Mouse (Mus musculus) hindbrain, embryonic 13.5 days (tissue): ENCODE data around the gene Zbed4. TPM values are rescaled to one million over a fixed set of nuclear protein-coding genes. Genes with fewer than 3 reads are reported as not detected.
"Not testable (repeated sequence)": the region's sequence is repeated elsewhere in the genome, so short reads cannot be mapped to it uniquely, and the experiment has no call there.

Experiments used
- ATAC-seq: fragments of 200-750 bp; cut with Nextera tagmentation; 2 replicates; pipeline ENCODE4 v1.8.0; 2017; ENCODE audit warnings: moderate TSS enrichment; ENCODE audit not compliant: low FRiP score
- H3K27ac ChIP-seq: fragments of 300-500 bp; sonication (generic); 2 replicates; pipeline ENCODE4 v1.5.1; 2015; ENCODE audit warnings: inconsistent platforms, mild to moderate bottlenecking, moderate library complexity
- H3K27me3 ChIP-seq: fragments of 300-500 bp; sonication (generic); 2 replicates; pipeline ENCODE4 v1.6.1; 2015; ENCODE audit warnings: mild to moderate bottlenecking, inconsistent platforms
- H3K36me3 ChIP-seq: fragments of 300-500 bp; sonication (generic); 2 replicates; pipeline ENCODE4 v1.6.1; 2015; ENCODE audit warnings: mild to moderate bottlenecking, inconsistent platforms
- H3K4me1 ChIP-seq: fragments of 300-500 bp; sonication (generic); replicated peaks from 2 replicates; pipeline ENCODE4 v1.6.1; 2015; ENCODE audit warnings: inconsistent platforms
- H3K4me2 ChIP-seq: fragments of 300-500 bp; sonication (generic); 2 replicates; pipeline ENCODE4 v1.6.1; 2015; ENCODE audit warnings: inconsistent platforms, mild to moderate bottlenecking, moderate library complexity
- H3K4me3 ChIP-seq: fragments of 300-500 bp; sonication (generic); 2 replicates; pipeline ENCODE4 v1.5.1; 2015; ENCODE audit warnings: mild to moderate bottlenecking, inconsistent platforms
- H3K9ac ChIP-seq: fragments of 300-500 bp; sonication (generic); 2 replicates; pipeline ENCODE4 v1.6.1; 2015; ENCODE audit warnings: mild to moderate bottlenecking, inconsistent platforms
- H3K9me3 ChIP-seq: fragments of 300-500 bp; sonication (generic); 2 replicates; pipeline ENCODE4 v1.6.1; 2016; ENCODE audit warnings: inconsistent platforms
- WGBS: fragments of 180-500 bp; shearing (Covaris S2); methylation state at CpG from one replicate; pipeline ENCODE4 v1.1.7; 2015; 5-methylcytosine and 5-hydroxymethylcytosine counted together
- polyA plus RNA-seq: library from polyadenylated mRNA; unstranded; fragments of >200 nt; fragmentation: Nextera tagmentation; extraction: Ambion mirVana; gene quantifications from 2 replicates; pipeline ENCODE4 v1.2.1, GENCODE M21; 2015

The Zbed4 gene
- polyA plus RNA-seq: 22.3 and 22.8 TPM in 2 replicates

DNA sequence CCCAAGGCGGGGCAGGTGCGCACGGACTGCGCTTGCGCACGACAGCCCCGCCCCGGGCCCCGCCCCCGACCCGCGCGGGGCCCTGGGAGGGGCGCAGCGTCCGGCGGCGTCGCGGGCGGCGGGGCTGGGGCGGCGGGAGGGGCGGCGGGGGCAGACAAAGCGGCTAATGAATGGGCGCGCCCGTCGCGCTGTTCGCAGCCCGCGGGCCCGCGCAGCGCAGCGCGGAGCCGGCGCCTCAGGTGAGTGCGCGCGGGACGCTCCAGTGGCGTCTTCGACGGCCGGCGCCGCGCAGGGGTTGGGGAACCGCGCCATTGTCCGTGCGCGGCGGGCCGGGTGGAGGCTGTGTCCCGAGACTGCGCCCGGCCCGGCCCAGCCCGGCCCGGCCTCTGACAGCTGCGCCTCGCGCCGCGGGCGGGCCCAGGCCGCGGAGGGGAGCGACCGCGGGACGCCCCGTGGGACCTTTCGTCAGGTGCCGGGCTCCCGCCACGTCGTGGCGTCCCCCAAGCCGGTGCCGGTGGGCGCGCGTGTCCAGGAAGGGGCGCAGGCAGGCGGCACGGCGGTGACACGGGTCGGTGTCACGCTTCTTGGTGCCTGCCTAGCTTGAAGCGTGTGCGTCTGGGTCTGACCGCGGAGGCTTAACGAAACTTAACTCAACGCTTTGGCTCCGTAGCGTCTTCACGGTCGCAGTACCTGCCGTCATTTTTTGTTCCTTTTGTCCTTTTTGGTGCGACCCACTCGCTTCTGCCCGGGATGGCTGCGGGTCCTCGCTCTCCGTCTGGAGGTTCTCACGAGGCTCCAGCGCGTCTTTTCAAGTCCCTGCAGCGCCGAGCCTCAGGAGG is at the start of gene Zbed4:
TSS of gene Zbed4 (plus strand) at position 97 of the 839 bp plus-strand sequence.
- 1% methylated on average over 66 of the region's 119 CpGs for WGBS
- no peaks in the 10 kb centered on the region for H3K27me3 ChIP-seq
- H3K4me2 ChIP-seq: peak within 1 kb of the TSS; percentile 73
- peak within 1 kb of the TSS; percentile 86 for H3K4me3 ChIP-seq
- no peaks in the 10 kb centered on the region for H3K9me3 ChIP-seq
- H3K36me3 ChIP-seq: no peaks in the 10 kb centered on the region; the same call in 1 of the 2 replicates
- peak within 1 kb of the TSS; percentile 97 for H3K27ac ChIP-seq
- H3K4me1 ChIP-seq: peaks cover 33% of the 10 kb centered on the region
- ATAC-seq: peak; percentile 81
- H3K9ac ChIP-seq: peak within 1 kb of the TSS; percentile 91

DNA sequence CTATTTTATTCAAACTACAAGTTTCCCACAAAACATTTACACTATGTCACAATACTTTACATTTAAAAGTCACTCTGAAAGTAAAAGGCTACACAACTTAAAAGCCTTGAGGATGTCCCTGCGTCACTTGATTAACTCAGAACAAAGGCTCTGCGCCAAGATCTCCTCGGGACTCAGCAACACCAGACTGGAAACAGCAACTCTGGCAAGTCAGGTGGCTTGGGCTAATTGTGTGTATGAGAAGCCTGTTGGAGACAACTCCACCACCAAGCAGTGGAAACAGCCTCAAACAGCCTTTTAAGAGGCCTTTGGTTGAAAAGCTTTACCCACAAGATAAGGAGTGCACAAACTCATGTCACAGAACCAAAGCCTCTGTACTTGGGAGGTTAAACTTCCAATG is 49.0 kb upstream of the Zbed4 start:
- ATAC-seq: no peak
- H3K4me2 ChIP-seq: no peak overlapping the region
- WGBS: 54% methylated on average over 3 of the region's 3 CpGs
- H3K9me3 ChIP-seq: no peaks in the 10 kb centered on the region
- no peaks in the 10 kb centered on the region for H3K4me1 ChIP-seq
- no peak overlapping the region for H3K4me3 ChIP-seq
- no peak overlapping the region for H3K9ac ChIP-seq
- no peak overlapping the region for H3K27ac ChIP-seq
- H3K27me3 ChIP-seq: no peaks in the 10 kb centered on the region
- H3K36me3 ChIP-seq: peaks cover 97% of the 10 kb centered on the region

GRCm38 (mm10) chr15:88704284-88704683 is 47.2 kb upstream of the Zbed4 start:
- H3K9me3 ChIP-seq: no peaks in the 10 kb centered on the region
- peaks cover 98% of the 10 kb centered on the region for H3K36me3 ChIP-seq
- H3K4me1 ChIP-seq: no peaks in the 10 kb centered on the region
- H3K27ac ChIP-seq: no peak overlapping the region
- no peak overlapping the region for H3K4me3 ChIP-seq
- H3K9ac ChIP-seq: no peak overlapping the region
- no peak for ATAC-seq
- H3K27me3 ChIP-seq: no peaks in the 10 kb centered on the region
- H3K4me2 ChIP-seq: no peak overlapping the region
- 81% methylated on average over 1 of the region's 1 CpGs for WGBS

DNA sequence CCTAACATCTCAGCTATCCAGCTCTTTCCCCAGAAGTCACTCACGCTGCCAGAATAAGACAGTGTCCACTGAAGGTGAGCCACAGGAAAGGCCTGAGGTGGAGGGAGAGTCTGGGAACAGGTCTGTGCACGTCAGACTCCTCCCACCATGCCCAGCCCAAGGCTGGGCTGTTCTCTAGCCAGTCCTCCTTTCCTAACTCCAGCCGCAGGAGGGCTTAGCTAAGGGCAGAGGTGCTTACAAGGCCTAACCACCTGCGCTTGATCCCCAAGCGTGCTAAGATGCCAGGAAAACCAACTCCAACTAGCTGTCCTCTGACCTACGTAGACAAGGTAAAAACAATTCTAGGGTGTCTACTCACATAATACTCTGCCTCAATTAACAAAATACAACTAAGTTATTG is 45.1 kb upstream of the Zbed4 start:
- Histone ChIP-seq H3K36me3 (peaks cover 98% of the 10 kb centered on the region), H3K27ac (no peak overlapping the region), H3K27me3 (no peaks in the 10 kb centered on the region), H3K4me1 (no peaks in the 10 kb centered on the region; the same call in 1 of the 2 replicates), H3K4me2 (no peak overlapping the region), H3K9ac (no peak overlapping the region), H3K9me3 (no peaks in the 10 kb centered on the region), H3K4me3 (no peak overlapping the region)
- 94% methylated on average over 6 of the region's 6 CpGs for WGBS
- ATAC-seq: no peak

DNA sequence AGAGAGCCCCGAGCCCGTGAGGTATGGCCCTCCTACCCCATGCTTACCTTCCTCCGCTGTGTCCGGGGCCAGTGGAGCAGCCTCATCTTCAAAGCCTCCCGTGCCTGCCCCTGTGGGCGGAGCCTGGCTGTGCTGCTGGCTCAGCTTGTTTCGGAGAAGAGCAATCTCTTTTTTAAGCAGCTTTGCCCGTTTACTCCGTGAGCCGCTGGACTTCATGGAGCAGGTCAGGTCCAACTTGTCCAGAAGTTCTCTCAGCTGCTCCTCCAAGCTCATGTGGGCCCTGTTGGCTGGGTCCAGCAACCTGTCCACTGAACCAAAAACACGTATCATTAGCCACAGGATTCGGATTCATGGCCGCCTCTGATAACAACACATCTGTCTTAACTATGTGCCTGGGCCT is 44.5 kb upstream of the Zbed4 start:
- H3K4me3 ChIP-seq, ATAC-seq, H3K9me3 ChIP-seq, H3K9ac ChIP-seq, H3K4me2 ChIP-seq, H3K27ac ChIP-seq, H3K4me1 ChIP-seq, H3K27me3 ChIP-seq: not testable (repeated sequence)
- WGBS: 83% methylated on average over 13 of the region's 13 CpGs
- peaks cover 98% of the 10 kb centered on the region for H3K36me3 ChIP-seq

- Histone ChIP-seq H3K27ac (no peak overlapping the region), H3K4me3 (no peak overlapping the region), H3K9me3 (no peaks in the 10 kb centered on the region), H3K4me2 (no peak overlapping the region), H3K27me3 (no peaks in the 10 kb centered on the region), H3K36me3 (peaks cover 99% of the 10 kb centered on the region), H3K9ac (no peak overlapping the region), H3K4me1 (no peaks in the 10 kb centered on the region; the same call in 1 of the 2 replicates)
- WGBS: 89% methylated on average over 5 of the region's 5 CpGs
- ATAC-seq: no peak
Observed at GRCm38 (mm10) chr15:88708204-88708603, 43.3 kb upstream of the Zbed4 start.

- Histone ChIP-seq H3K9ac (no peak overlapping the region), H3K4me2 (no peak overlapping the region), H3K9me3 (no peaks in the 10 kb centered on the region), H3K27me3 (no peaks in the 10 kb centered on the region), H3K36me3 (peaks cover 99% of the 10 kb centered on the region), H3K27ac (no peak overlapping the region), H3K4me1 (no peaks in the 10 kb centered on the region; the same call in 1 of the 2 replicates), H3K4me3 (no peak overlapping the region)
- ATAC-seq: no peak
- 81% methylated on average over 13 of the region's 13 CpGs for WGBS
Observed at GRCm38 (mm10) chr15:88708657-88709511, 42.6 kb upstream of the Zbed4 start.

DNA sequence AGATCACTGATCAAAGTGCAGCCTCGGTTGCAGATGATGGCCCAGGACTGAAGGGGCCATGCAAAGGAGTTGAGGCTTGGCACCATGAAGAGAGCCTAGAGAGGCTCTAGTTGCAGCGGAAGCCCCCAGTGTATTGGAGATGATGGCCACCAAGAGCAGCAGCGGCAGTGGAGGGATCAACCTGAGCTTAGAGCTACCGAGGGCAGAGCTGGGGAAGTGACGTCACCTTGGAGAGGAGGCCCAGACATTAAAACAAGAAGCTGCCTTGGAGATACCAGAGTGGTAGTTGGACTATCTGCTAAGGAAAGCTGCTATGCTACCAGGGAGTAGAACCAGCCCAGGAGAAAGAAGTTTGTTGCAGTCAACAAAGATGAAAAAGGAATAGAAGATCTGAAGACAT is 41.6 kb upstream of the Zbed4 start:
- Histone ChIP-seq H3K9me3 (no peaks in the 10 kb centered on the region), H3K4me1 (no peaks in the 10 kb centered on the region; the same call in 1 of the 2 replicates), H3K36me3 (peaks cover 100% of the 10 kb centered on the region), H3K27me3 (no peaks in the 10 kb centered on the region), H3K4me2 (no peak overlapping the region), H3K4me3 (no peak overlapping the region), H3K27ac (no peak overlapping the region), H3K9ac (no peak overlapping the region)
- WGBS: 92% methylated on average over 5 of the region's 5 CpGs
- ATAC-seq: no peak

- Histone ChIP-seq H3K9me3 (no peaks in the 10 kb centered on the region), H3K36me3 (peaks cover 93% of the 10 kb centered on the region), H3K4me2 (no peak overlapping the region), H3K27ac (no peak overlapping the region), H3K4me3 (no peak overlapping the region), H3K4me1 (peaks cover 4% of the 10 kb centered on the region), H3K9ac (no peak overlapping the region), H3K27me3 (no peaks in the 10 kb centered on the region)
- WGBS: 96% methylated on average over 15 of the region's 15 CpGs
- ATAC-seq: no peak
Observed at GRCm38 (mm10) chr15:88712501-88712900, 39.0 kb upstream of the Zbed4 start.

- peaks cover 17% of the 10 kb centered on the region for H3K4me1 ChIP-seq
- no peak overlapping the region for H3K27ac ChIP-seq
- 90% methylated on average over 6 of the region's 6 CpGs for WGBS
- no peaks in the 10 kb centered on the region for H3K27me3 ChIP-seq
- no peak overlapping the region for H3K9ac ChIP-seq
- no peak overlapping the region for H3K4me3 ChIP-seq
- no peak overlapping the region for H3K4me2 ChIP-seq
- H3K36me3 ChIP-seq: peaks cover 90% of the 10 kb centered on the region
- no peak for ATAC-seq
- no peaks in the 10 kb centered on the region for H3K9me3 ChIP-seq
Observed at GRCm38 (mm10) chr15:88714021-88714589, 37.4 kb upstream of the Zbed4 start.

GRCm38 (mm10) chr15:88716350-88716749 is 35.1 kb upstream of the Zbed4 start:
- no peak overlapping the region for H3K4me2 ChIP-seq
- H3K9me3 ChIP-seq: no peaks in the 10 kb centered on the region
- no peak for ATAC-seq
- no peak overlapping the region for H3K9ac ChIP-seq
- H3K27me3 ChIP-seq: no peaks in the 10 kb centered on the region
- H3K36me3 ChIP-seq: peaks cover 82% of the 10 kb centered on the region
- H3K27ac ChIP-seq: no peak overlapping the region
- H3K4me1 ChIP-seq: peaks cover 20% of the 10 kb centered on the region
- H3K4me3 ChIP-seq: no peak overlapping the region

GRCm38 (mm10) chr15:88717239-88717638 is 34.2 kb upstream of the Zbed4 start:
- no peak overlapping the region for H3K4me3 ChIP-seq
- WGBS: 60% methylated on average over 9 of the region's 9 CpGs
- no peak overlapping the region for H3K9ac ChIP-seq
- no peak for ATAC-seq
- H3K27me3 ChIP-seq: no peaks in the 10 kb centered on the region
- peaks cover 79% of the 10 kb centered on the region for H3K36me3 ChIP-seq
- H3K4me2 ChIP-seq: no peak overlapping the region
- peaks cover 26% of the 10 kb centered on the region for H3K4me1 ChIP-seq
- no peaks in the 10 kb centered on the region for H3K9me3 ChIP-seq
- H3K27ac ChIP-seq: no peak overlapping the region
